Mouse (Mus musculus) neutrophil, adult 5-6 weeks (primary cell): ENCODE data around the gene Rpl23. TPM values are rescaled to one million over a fixed set of nuclear protein-coding genes. Genes with fewer than 3 reads are reported as not detected.
"Not testable (repeated sequence)": the region's sequence is repeated elsewhere in the genome, so short reads cannot be mapped to it uniquely, and the experiment has no call there.

ENCODE experiments used
- ATAC-seq: fragments of 151-379, 151-347 bp; 2 replicates; pipeline ENCODE4 v1.8.0; 2017; ENCODE audit warnings: mild to moderate bottlenecking, moderate TSS enrichment; ENCODE audit not compliant: insufficient number of reproducible peaks, poor library complexity, low FRiP score, severe bottlenecking; ENCODE audit errors: extremely low read depth
- total RNA-seq: library from RNA; stranded (forward); fragments of 200-1000 nt; gene quantifications from 2 replicates; pipeline ENCODE4 v1.2.3, GENCODE M21; 2017

Rpl23 gene
- total RNA-seq, 1 experiment from 2014 or later, result 1,304 TPM

- ATAC-seq, result no peak
Observed at GRCm38 (mm10) chr11:97802495-97802894, 20.3 kb upstream of the Rpl23 start.

- ATAC-seq, result no peak
Observed at GRCm38 (mm10) chr11:97802194-97802470, 19.9 kb upstream of the Rpl23 start.

GRCm38 (mm10) chr11:97801409-97802193 is 19.4 kb upstream of the Rpl23 start:
- no peak for ATAC-seq

DNA sequence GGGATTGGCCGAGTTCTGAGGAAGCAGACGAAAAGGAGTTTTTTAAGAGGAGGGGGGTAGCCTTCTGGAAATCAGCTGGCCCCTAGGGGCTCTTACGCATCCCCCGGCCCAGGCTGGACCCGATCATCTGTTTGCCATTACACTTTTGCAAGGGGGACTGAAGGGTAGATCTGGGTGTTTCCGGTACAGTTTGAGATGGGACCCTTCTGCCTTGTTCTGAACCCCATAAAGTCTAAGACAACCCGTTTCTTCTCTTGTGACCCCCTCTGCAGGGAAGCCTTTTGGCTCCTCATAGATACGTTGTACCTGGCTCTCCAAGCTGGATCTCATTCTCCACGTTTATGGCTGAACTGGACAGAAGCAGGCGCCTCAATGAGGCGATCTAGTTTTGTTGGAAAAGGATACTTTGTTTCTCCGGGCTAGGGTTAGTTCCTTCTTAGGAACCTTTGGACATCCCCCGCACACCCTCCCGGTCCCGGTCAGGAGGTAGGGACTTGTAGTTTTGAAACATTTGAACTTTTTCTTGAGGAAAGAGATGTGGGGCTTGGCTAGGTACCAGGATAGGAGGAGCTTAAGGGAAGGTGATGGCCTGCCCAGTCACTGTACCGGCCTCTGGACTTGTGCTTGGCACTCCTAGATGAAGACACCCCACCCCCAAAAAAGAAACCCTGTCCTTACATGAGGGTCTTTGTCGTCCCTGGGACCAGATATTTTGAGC is 18.6 kb upstream of the Rpl23 start:
- no peak for ATAC-seq

DNA sequence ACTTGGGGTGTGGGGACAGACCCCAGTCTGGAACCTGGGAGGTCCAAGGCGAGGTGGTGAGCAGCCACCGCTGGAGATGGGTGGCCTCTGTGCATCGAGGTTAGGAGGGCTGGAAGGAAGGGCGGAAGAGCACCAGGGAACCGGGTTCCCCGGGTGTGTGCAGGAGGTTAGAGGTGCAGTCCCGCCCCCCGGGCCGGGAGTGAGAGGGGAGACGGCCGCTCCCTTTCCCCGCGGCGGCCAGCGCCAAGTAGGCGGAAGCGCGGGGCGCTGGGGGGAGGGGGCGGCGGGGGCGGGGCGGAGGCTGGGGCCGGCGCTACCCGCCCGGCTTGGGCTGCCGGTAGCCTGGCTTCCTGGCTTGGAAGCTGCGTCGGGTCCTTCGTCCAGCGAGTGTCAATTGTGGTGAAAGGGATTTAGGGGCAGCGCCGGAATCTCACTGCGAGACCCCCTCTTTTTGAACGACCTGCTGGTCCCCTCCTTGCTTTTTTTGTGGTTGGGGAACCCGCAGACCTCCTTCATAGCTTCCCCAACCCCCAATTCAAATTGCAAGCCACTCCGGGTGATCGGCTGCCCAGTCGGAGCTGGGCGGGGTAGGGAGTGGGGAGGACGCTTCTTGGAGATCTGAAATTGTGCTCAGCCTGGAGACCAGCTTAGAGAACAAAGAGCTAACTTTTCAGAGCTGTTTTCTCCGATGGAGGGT is 17.9 kb upstream of the Rpl23 start:
- 0 out of 2 replicates have a peak, but pooled peaks have one; percentile 8 for ATAC-seq

- peak; percentile 72 for ATAC-seq
Observed at GRCm38 (mm10) chr11:97799146-97799993, 17.1 kb upstream of the Rpl23 start.

GRCm38 (mm10) chr11:97798782-97799145 is 16.5 kb upstream of the Rpl23 start, which contains the start of gene Lasp1:
Gene Lasp1 (plus strand): TSS chr11:97799000.
- ATAC-seq, result peak; percentile 33; the same call in 1 of the 2 replicates

DNA sequence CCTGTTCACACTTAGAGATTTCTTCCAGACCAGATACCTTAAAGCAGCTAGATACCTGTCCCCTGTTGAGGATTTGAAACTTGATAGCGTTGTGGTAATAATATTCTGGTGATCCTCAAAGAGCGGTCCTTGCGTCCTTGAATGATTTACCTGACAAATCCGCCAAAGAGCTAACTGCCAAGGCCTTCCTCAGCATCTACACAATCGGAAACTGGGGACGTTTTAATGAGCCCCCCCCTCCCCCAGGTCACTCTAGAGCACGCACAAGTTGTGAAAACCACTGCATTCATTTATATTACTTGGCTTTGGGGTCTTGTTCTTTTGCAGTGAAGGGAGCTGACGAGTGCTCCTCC is 15.8 kb upstream of the Rpl23 start:
- no peak for ATAC-seq

- ATAC-seq, result no peak
Observed at GRCm38 (mm10) chr11:97797369-97798082, 15.3 kb upstream of the Rpl23 start.

- no peak for ATAC-seq
Observed at GRCm38 (mm10) chr11:97796910-97797309, 14.7 kb upstream of the Rpl23 start.

DNA sequence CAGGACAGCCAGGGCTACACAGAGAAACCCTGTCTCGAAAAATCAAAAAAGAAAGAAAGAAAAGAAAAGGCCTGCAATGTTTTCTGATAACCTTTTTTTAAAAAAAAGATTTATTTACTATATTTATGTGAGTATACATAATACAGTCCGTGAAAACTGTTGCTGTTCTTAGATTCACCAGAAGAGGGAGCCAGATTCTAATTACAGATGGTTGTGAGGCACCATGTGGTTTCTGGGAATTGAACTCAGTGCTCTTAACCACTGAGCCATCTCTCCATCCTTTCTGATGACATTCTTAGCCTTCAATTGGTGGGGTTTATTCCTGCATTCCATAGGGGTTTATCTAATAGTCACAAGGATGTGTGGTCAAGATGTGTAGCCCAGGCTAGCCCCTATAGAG is 10.9 kb upstream of the Rpl23 start:
- ATAC-seq, result peak; percentile 81

DNA sequence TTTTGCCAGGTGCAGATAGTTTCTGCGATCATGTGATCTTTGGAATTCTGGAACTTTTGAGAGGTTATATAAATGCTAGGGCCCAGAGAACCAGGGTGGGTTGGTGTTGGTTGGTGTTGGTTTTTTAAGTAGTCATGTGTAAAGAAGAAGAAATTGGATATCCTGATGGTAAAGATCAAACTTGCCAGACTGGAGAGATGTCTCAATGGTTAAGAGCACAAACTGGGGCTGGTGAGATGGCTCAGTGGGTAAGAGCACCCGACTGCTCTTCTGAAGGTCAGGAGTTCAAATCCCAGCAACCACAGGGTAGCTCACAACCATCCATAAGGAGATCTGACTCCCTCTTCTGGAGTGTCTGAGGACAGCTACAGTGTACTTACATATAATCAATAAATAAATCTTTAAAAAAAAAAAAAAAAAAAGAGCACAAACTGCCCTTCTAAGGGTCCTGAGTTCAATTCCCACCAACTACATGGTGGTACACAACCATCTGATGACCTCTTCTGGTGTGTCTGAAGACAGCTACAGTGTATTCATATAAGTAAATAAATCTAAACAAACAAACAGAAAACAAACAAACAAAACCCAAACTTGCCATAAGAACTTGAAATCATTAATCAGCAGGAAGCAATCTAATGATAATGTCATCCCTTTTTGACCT is 8.7 kb upstream of the Rpl23 start:
- not testable (repeated sequence) for ATAC-seq

- ATAC-seq, result no peak
Observed at GRCm38 (mm10) chr11:97789727-97790126, 7.5 kb upstream of the Rpl23 start.

DNA sequence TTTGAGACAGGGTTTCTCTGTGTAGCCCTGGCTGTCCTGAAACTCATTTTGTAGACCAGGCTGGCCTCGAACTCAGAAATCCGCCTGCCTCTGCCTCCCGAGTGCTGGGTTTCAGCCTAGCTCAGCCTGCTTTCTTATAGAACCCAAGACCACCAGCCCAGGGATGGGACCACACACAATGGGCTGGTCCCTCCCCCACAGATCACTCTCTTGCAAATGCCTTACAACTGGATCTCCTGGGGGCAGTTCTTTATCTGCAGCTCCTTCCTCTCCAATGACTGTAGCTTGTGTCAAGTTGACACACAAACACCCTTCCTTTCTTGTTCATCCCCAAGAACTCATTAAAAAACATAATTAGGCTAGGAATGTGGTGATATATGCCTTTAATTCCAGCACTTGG is 5.7 kb upstream of the Rpl23 start:
- ATAC-seq, result no peak

DNA sequence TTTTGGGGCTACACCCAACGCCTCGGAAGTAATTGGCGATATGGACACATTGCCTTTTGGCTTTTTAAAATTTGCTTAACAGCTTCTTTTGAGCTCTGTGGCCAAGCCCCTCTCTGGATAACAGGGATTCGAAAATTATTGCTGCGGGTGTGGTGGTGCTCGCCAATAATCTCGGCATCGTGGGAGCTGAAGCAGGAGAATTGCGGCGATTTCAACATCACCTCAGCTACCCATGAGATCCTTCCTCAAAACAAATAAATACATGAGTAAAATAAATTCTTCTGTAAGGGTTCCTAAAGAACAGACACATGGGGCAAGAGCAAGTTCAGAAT is 293 bp upstream of the Rpl23 start:
- no peak for ATAC-seq

- ATAC-seq, result no peak
Observed at GRCm38 (mm10) chr11:97781478-97781831, 782 bp downstream of the Rpl23 start.

GRCm38 (mm10) chr11:97779968-97780701 is 2.1 kb downstream of the Rpl23 start:
- no peak for ATAC-seq

GRCm38 (mm10) chr11:97778918-97779317 is 3.3 kb downstream of the Rpl23 start:
- ATAC-seq, result no peak
